Mouse (Mus musculus) macrophage (primary cell): Measurements from ENCODE around the gene 4932429P05Rik. TPM values are rescaled to one million over a fixed set of nuclear protein-coding genes. Genes with fewer than 3 reads are reported as not detected.

ENCODE experiments used
- H3K27ac ChIP-seq: fragments of 350-480 bp; formaldehyde crosslinking; 2 replicates; pipeline ENCODE4 v1.9.0; 2021
- H3K36me3 ChIP-seq: fragments of 350-480 bp; formaldehyde crosslinking; 2 replicates; pipeline ENCODE4 v1.9.0; 2021; ENCODE audit errors: inconsistent target
- H3K4me3 ChIP-seq: fragments of 350-480 bp; formaldehyde crosslinking; 2 replicates; pipeline ENCODE4 v1.9.0; 2021; ENCODE audit errors: inconsistent target
- H3K79me2 ChIP-seq: fragments of 350-480 bp; formaldehyde crosslinking; 2 replicates; pipeline ENCODE4 v1.9.0; 2021; ENCODE audit errors: inconsistent target
- polyA plus RNA-seq: library from polyadenylated mRNA; stranded (reverse); fragments of 250-400 nt; gene quantifications from 3 replicates; pipeline ENCODE4 v1.2.4, GENCODE M21; 2018; ENCODE audit warnings: inconsistent platforms
- total RNA-seq, 78 experiments: library from RNA; depleted of rRNA; stranded (reverse); fragments of 250-400 nt; gene quantifications; 1 replicate in 9 of 78; 2 replicates in 24 of 78; 3 replicates in 43 of 78; 4 replicates in 2 of 78; pipeline ENCODE4 v1.2.4; 2018; ENCODE audit warnings: inconsistent platforms in 56 of 78

The 4932429P05Rik gene
- total RNA-seq (2018; cell fraction: chromatin; rRNA removed) = not detected
- total RNA-seq (2018; cell fraction: cytosol; rRNA removed) = not detected
- not detected for total RNA-seq (2018; cell fraction: nucleus; rRNA removed)
- not detected in 3 replicates for polyA plus RNA-seq

- no peak within 1 kb of the TSS for H3K4me3 ChIP-seq
- no peak within 1 kb of the TSS for H3K27ac ChIP-seq
- no peaks in the 10 kb centered on the region for H3K79me2 ChIP-seq
- H3K36me3 ChIP-seq = no peaks in the 10 kb centered on the region
These were observed at the start of gene 4932429P05Rik for GRCm38 (mm10) chrX:89751968-89752367. 4932429P05Rik (plus strand) TSS chrX:89752268.

Other genes with a start within 250 kb of the 4932429P05Rik start
- gene 4930415L06Rik, start 180.6 kb downstream of the 4932429P05Rik start, polyA plus RNA-seq = not detected in 3 replicates